Comparison of ENCODE assay signal across 13 mouse cellular contexts in genomic region chr13:81852309-81852978, GRCm38 (mm10).
A peak's percentile ranks its signal among the peaks of the same experiment; 100 is the strongest.
DNase-seq lines count a peak whose midpoint lies in the region; ATAC-seq and TF ChIP-seq lines count a peak whose summit lies in the region.
"Had no signal": no experiment of that assay in that cellular context is flagged by ENCODE, and none has a peak within 500 bp of the region (broad histone marks: within the 10 kb centered on the region; RNA-seq: fewer than 3 reads in every experiment).

No protein-coding gene starts in this region.

- TF ChIP-seq CTCF in CH12.LX (conservative IDR thresholded peaks at IDR 0.05 in 1 of 2, IDR thresholded peaks at IDR 0.05 in 1 of 2; ENCODE audit: low read depth in 2 of 2, low read length in 2 of 2) = no peak

- dilution Hi-C loops in CH12.LX (cut with MboI; ENCODE audit: extremely low pct_ligation_motif_present, extremely low pct_unique_long_range_greater_than_20kb, low sequenced_read_pairs) = no loop called here

- no peak overlapping the region for H3K4me3 ChIP-seq in heart, embryonic 12.5 days
- no peak overlapping the region for H3K4me3 ChIP-seq in CH12.LX (replicated peaks in 1 of 3; ENCODE audit: low read depth in 2 of 3, low read length in 2 of 3, poor library complexity in 1 of 3)
- no peak overlapping the region for H3K4me3 ChIP-seq in liver, embryonic 12.5 days
- H3K4me3 ChIP-seq: myocyte had no signal

- TF ChIP-seq RAD21 in CH12.LX (IDR thresholded peaks at IDR 0.05; ENCODE audit: low read depth, low read length) = no peak

- TF ChIP-seq EP300 in CH12.LX (IDR thresholded peaks at IDR 0.05; ENCODE audit: low read length) = peak; percentile 56

- no peak for TF ChIP-seq POLR2A in CH12.LX (IDR thresholded peaks at IDR 0.05; ENCODE audit: low read depth, low read length)

- H3K4me2 ChIP-seq in heart, embryonic 12.5 days = no peak overlapping the region
- peak overlapping the region; percentile 84; the same call in 1 of the 2 replicates for H3K4me2 ChIP-seq in CH12.LX (ENCODE audit: insufficient read depth, low read depth, poor library complexity, severe bottlenecking)
- peak overlapping the region; percentile 45 for H3K4me2 ChIP-seq in liver, embryonic 12.5 days
- H3K4me2 ChIP-seq: hindbrain, embryonic 14.5 days had no signal

- H3K4me1 ChIP-seq in heart, embryonic 12.5 days (replicated peaks) = peaks cover 10% of the 10 kb centered on the region
- peaks cover 3 to 5% of the 10 kb centered on the region in 2 experiments for H3K4me1 ChIP-seq in CH12.LX (ENCODE audit: control insufficient read depth in 1 of 2, insufficient read depth in 2 of 2)
- H3K4me1 ChIP-seq in liver, embryonic 12.5 days = peaks cover 8% of the 10 kb centered on the region

- no peaks in the 10 kb centered on the region for H3K36me3 ChIP-seq in heart, embryonic 12.5 days
- H3K36me3 ChIP-seq in CH12.LX (replicated peaks in 1 of 2; ENCODE audit: control insufficient read depth in 1 of 2, insufficient read depth in 1 of 2, low read length in 1 of 2) = no peaks in the 10 kb centered on the region
- H3K36me3 ChIP-seq in liver, embryonic 12.5 days = no peaks in the 10 kb centered on the region

- in situ Hi-C loops in CH12.LX (cut with MboI; ENCODE audit: low pct_ligation_motif_present, low pct_unique_long_range_greater_than_20kb, low sequenced_read_pairs) = no loop called here

- no peaks in the 10 kb centered on the region for H3K79me2 ChIP-seq in CH12.LX (replicated peaks; ENCODE audit: control insufficient read depth, extremely low read depth, insufficient read depth, poor library complexity, severe bottlenecking)

- no peaks in the 10 kb centered on the region for H3K27me3 ChIP-seq in heart, embryonic 12.5 days (replicated peaks)
- no peaks in the 10 kb centered on the region for H3K27me3 ChIP-seq in CH12.LX (replicated peaks)
- no peaks in the 10 kb centered on the region for H3K27me3 ChIP-seq in liver, embryonic 12.5 days (replicated peaks)

- 45% methylated on average over 2 of the region's 2 CpGs for WGBS in heart, embryonic 12.5 days
- WGBS in liver, embryonic 12.5 days (ENCODE audit: insufficient replicate concordance) = 15% methylated on average over 2 of the region's 2 CpGs

- H3K27ac ChIP-seq in heart, embryonic 12.5 days (ENCODE audit: poor library complexity, severe bottlenecking) = no peak overlapping the region
- no peak overlapping the region for H3K27ac ChIP-seq in CH12.LX (ENCODE audit: insufficient read depth, low read depth)
- peak overlapping the region; percentile 89 for H3K27ac ChIP-seq in liver, embryonic 12.5 days
- H3K27ac ChIP-seq: hindbrain, embryonic 14.5 days had no signal

- no peaks in the 10 kb centered on the region for H3K9me3 ChIP-seq in heart, embryonic 12.5 days (replicated peaks)
- H3K9me3 ChIP-seq in CH12.LX (replicated peaks; ENCODE audit: low read length) = no peaks in the 10 kb centered on the region
- no peaks in the 10 kb centered on the region for H3K9me3 ChIP-seq in liver, embryonic 12.5 days (replicated peaks)

- no peak for DNase-seq in heart, postnatal 4 days
- DNase-seq in CH12.LX (ENCODE audit: extremely low read depth) = peak; percentile 71
- DNase-seq in c-Kit-positive CD71-negative TER-119-negative erythroid progenitor cells, embryonic 14.5 days (ENCODE audit: low read depth) = peak; percentile 23
- no peak for DNase-seq in ovary, postnatal 36 days (ENCODE audit: low spot score)
- DNase-seq in cerebellum, adult 11-12 months = no peak
- DNase-seq in T-cell, adult 2 months (ENCODE audit: low spot score) = no peak
- DNase-seq: adrenal gland, postnatal 25 days; forebrain, postnatal 0 days; kidney, postnatal 36 days had no signal

- ATAC-seq in heart, embryonic 12.5 days (ENCODE audit: insufficient number of reproducible peaks, low FRiP score) = peak; percentile 93
- peak; percentile 99 for ATAC-seq in liver, embryonic 12.5 days
- ATAC-seq: forebrain, postnatal 0 days had no signal

- no peak overlapping the region for H3K9ac ChIP-seq in heart, embryonic 12.5 days
- peak overlapping the region; percentile 63 for H3K9ac ChIP-seq in CH12.LX (ENCODE audit: insufficient read depth, low read depth)
- H3K9ac ChIP-seq in liver, embryonic 12.5 days = no peak overlapping the region
- H3K9ac ChIP-seq: forebrain, postnatal 0 days; hindbrain, embryonic 14.5 days had no signal

TF ChIP-seq in CH12.LX, 34 proteins besides CTCF, POLR2A, EP300 and RAD21:
- TF ChIP-seq ETS1 (conservative IDR thresholded peaks at IDR 0.05; ENCODE audit: low read depth, low read length) = peak; percentile 88
- TF ChIP-seq JUN (IDR thresholded peaks at IDR 0.05; ENCODE audit: insufficient read depth, low read depth, low read length) = peak; percentile 91
- peak; percentile 93 for TF ChIP-seq JUND (conservative IDR thresholded peaks at IDR 0.05; ENCODE audit: low read depth, low read length)
- peak; percentile 100 for TF ChIP-seq MAFK (IDR thresholded peaks at IDR 0.05; ENCODE audit: insufficient replicate concordance, low read length)
- TF ChIP-seq MEF2A (IDR thresholded peaks at IDR 0.05; ENCODE audit: borderline replicate concordance, low read depth, low read length) = no peak

Comparison
In these comparisons a context has a peak if more than half of its experiments do, and no peak if none do; other contexts are left out.
1. DNase-seq: peak in CH12.LX (single experiment) and c-Kit-positive CD71-negative TER-119-negative erythroid progenitor cells, embryonic 14.5 days (single experiment); none in heart, postnatal 4 days (single experiment), ovary, postnatal 36 days (single experiment), cerebellum, adult 11-12 months (single experiment) and T-cell, adult 2 months (single experiment).